Mouse (Mus musculus): ENCODE results near the gene Spata2. TPM values are rescaled to one million over a fixed set of nuclear protein-coding genes. Genes with fewer than 3 reads are reported as not detected.

The Spata2 gene
- total RNA-seq, 1 experiment = 10.0 TPM

GRCm38 (mm10) chr2:167447629-167448028 lies 45.1 kb downstream of the Spata2 start:
- in situ Hi-C loops (cut with MboI; ENCODE audit: low sequenced_read_pairs in 2 of 2, unreplicated experiment in 2 of 2) = no loop called here
- H3K27ac ChIP-seq (ENCODE audit: insufficient read depth, low read depth, low read length, poor library complexity, severe bottlenecking) = no peak overlapping the region

GRCm38 (mm10) chr2:167447207-167447606 lies 45.5 kb downstream of the Spata2 start:
- Histone ChIP-seq H3K27ac (ENCODE audit: insufficient read depth, low read depth, low read length, poor library complexity, severe bottlenecking) (no peak overlapping the region), H3K36me3 (ENCODE audit: control insufficient read depth, insufficient read depth, low read length, poor library complexity, severe bottlenecking) (peaks cover 40% of the 10 kb centered on the region), H3K4me3 (ENCODE audit: insufficient read depth in 1 of 2, low read depth in 1 of 2, low read length in 2 of 2, poor library complexity in 1 of 2, severe bottlenecking in 1 of 2) (no peak overlapping the region), H3K9ac (ENCODE audit: insufficient read depth, low read depth, low read length, poor library complexity, severe bottlenecking) (no peak overlapping the region), H3K9me3 (ENCODE audit: control insufficient read depth, insufficient read depth, low read depth, low read length) (no peaks in the 10 kb centered on the region), H3K4me1 (ENCODE audit: control insufficient read depth in 2 of 2, insufficient read depth in 2 of 2, low read length in 2 of 2, poor library complexity in 1 of 2) (peaks cover 0 to 15% of the 10 kb centered on the region in 2 experiments; a peak in 3 of 4 replicates)
- no peak for DNase-seq (ENCODE audit: low read depth, low spot score)
- TF ChIP-seq CHD2 (IDR thresholded peaks at IDR 0.05; ENCODE audit: low read depth, low read length) (no peak), MAFK (IDR thresholded peaks at IDR 0.05; ENCODE audit: insufficient read depth, low read depth, low read length) (no peak), ZC3H11A (IDR thresholded peaks at IDR 0.05; ENCODE audit: borderline replicate concordance, low read depth, low read length) (no peak), HCFC1 (IDR thresholded peaks at IDR 0.05; ENCODE audit: borderline replicate concordance, insufficient read depth, low read length) (no peak), ZNF384 (IDR thresholded peaks at IDR 0.05; ENCODE audit: low read depth, low read length) (no peak)
- in situ Hi-C loops (cut with MboI; ENCODE audit: low sequenced_read_pairs in 2 of 2, unreplicated experiment in 2 of 2) = no loop called here

More at GRCm38 (mm10) chr2:167447629-167448028, 45.1 kb downstream of the Spata2 start:
- Histone ChIP-seq H3K36me3 (ENCODE audit: control insufficient read depth, insufficient read depth, low read length, poor library complexity, severe bottlenecking) (peaks cover 40% of the 10 kb centered on the region), H3K4me3 (ENCODE audit: insufficient read depth in 1 of 2, low read depth in 1 of 2, low read length in 2 of 2, poor library complexity in 1 of 2, severe bottlenecking in 1 of 2) (no peak overlapping the region), H3K9ac (ENCODE audit: insufficient read depth, low read depth, low read length, poor library complexity, severe bottlenecking) (no peak overlapping the region), H3K9me3 (ENCODE audit: control insufficient read depth, insufficient read depth, low read depth, low read length) (no peaks in the 10 kb centered on the region), H3K4me1 (ENCODE audit: control insufficient read depth in 2 of 2, insufficient read depth in 2 of 2, low read length in 2 of 2, poor library complexity in 1 of 2) (peaks cover 0 to 15% of the 10 kb centered on the region in 2 experiments; a peak in 3 of 4 replicates)
- TF ChIP-seq ZNF384 (IDR thresholded peaks at IDR 0.05; ENCODE audit: low read depth, low read length) (no peak), ZC3H11A (IDR thresholded peaks at IDR 0.05; ENCODE audit: borderline replicate concordance, low read depth, low read length) (no peak), MAFK (IDR thresholded peaks at IDR 0.05; ENCODE audit: insufficient read depth, low read depth, low read length) (no peak), HCFC1 (IDR thresholded peaks at IDR 0.05; ENCODE audit: borderline replicate concordance, insufficient read depth, low read length) (no peak), CHD2 (IDR thresholded peaks at IDR 0.05; ENCODE audit: low read depth, low read length) (no peak)
- DNase-seq (ENCODE audit: low read depth, low spot score) = no peak

GRCm38 (mm10) chr2:167445911-167446780 lies 46.5 kb downstream of the Spata2 start:
- TF ChIP-seq HCFC1 (IDR thresholded peaks at IDR 0.05; ENCODE audit: borderline replicate concordance, insufficient read depth, low read length) = no peak
- no peak for TF ChIP-seq MAFK (IDR thresholded peaks at IDR 0.05; ENCODE audit: insufficient read depth, low read depth, low read length)
- TF ChIP-seq CHD2 (IDR thresholded peaks at IDR 0.05; ENCODE audit: low read depth, low read length) = no peak
- TF ChIP-seq ZNF384 (IDR thresholded peaks at IDR 0.05; ENCODE audit: low read depth, low read length) = no peak
- no peak for TF ChIP-seq ZC3H11A (IDR thresholded peaks at IDR 0.05; ENCODE audit: borderline replicate concordance, low read depth, low read length)
- Histone ChIP-seq H3K36me3 (ENCODE audit: control insufficient read depth, insufficient read depth, low read length, poor library complexity, severe bottlenecking) (peaks cover 39% of the 10 kb centered on the region), H3K27ac (ENCODE audit: insufficient read depth, low read depth, low read length, poor library complexity, severe bottlenecking) (no peak overlapping the region), H3K9ac (ENCODE audit: insufficient read depth, low read depth, low read length, poor library complexity, severe bottlenecking) (peak overlapping the region; percentile 39), H3K4me3 (ENCODE audit: insufficient read depth in 1 of 2, low read depth in 1 of 2, low read length in 2 of 2, poor library complexity in 1 of 2, severe bottlenecking in 1 of 2) (peak overlapping the region; percentile 7 to 16; a peak in 2 of 4 replicates), H3K4me1 (ENCODE audit: control insufficient read depth in 2 of 2, insufficient read depth in 2 of 2, low read length in 2 of 2, poor library complexity in 1 of 2) (peaks cover 0 to 16% of the 10 kb centered on the region in 2 experiments; a peak in 3 of 4 replicates), H3K9me3 (ENCODE audit: control insufficient read depth, insufficient read depth, low read depth, low read length) (no peaks in the 10 kb centered on the region)
- DNase-seq (ENCODE audit: low read depth, low spot score) = no peak
- in situ Hi-C loops (cut with MboI; ENCODE audit: low sequenced_read_pairs in 2 of 2, unreplicated experiment in 2 of 2) = no loop called here

GRCm38 (mm10) chr2:167443411-167444193 lies 49.1 kb downstream of the Spata2 start:
- Histone ChIP-seq H3K9me3 (ENCODE audit: control insufficient read depth, insufficient read depth, low read depth, low read length) (no peaks in the 10 kb centered on the region), H3K4me1 (ENCODE audit: control insufficient read depth in 2 of 2, insufficient read depth in 2 of 2, low read length in 2 of 2, poor library complexity in 1 of 2) (peaks cover 0 to 12% of the 10 kb centered on the region in 2 experiments; a peak in 3 of 4 replicates), H3K4me3 (ENCODE audit: insufficient read depth in 1 of 2, low read depth in 1 of 2, low read length in 2 of 2, poor library complexity in 1 of 2, severe bottlenecking in 1 of 2) (no peak overlapping the region), H3K9ac (ENCODE audit: insufficient read depth, low read depth, low read length, poor library complexity, severe bottlenecking) (no peak overlapping the region), H3K27ac (ENCODE audit: insufficient read depth, low read depth, low read length, poor library complexity, severe bottlenecking) (no peak overlapping the region; the same call in 1 of the 2 replicates), H3K36me3 (ENCODE audit: control insufficient read depth, insufficient read depth, low read length, poor library complexity, severe bottlenecking) (peaks cover 30% of the 10 kb centered on the region)
- no peak for DNase-seq (ENCODE audit: low read depth, low spot score)
- in situ Hi-C loops (cut with MboI; ENCODE audit: low sequenced_read_pairs in 2 of 2, unreplicated experiment in 2 of 2) = no loop called here
- no peak for TF ChIP-seq HCFC1 (IDR thresholded peaks at IDR 0.05; ENCODE audit: borderline replicate concordance, insufficient read depth, low read length)
- TF ChIP-seq CHD2 (IDR thresholded peaks at IDR 0.05; ENCODE audit: low read depth, low read length) = no peak
- TF ChIP-seq MAFK (IDR thresholded peaks at IDR 0.05; ENCODE audit: insufficient read depth, low read depth, low read length) = no peak
- no peak for TF ChIP-seq ZNF384 (IDR thresholded peaks at IDR 0.05; ENCODE audit: low read depth, low read length)
- no peak for TF ChIP-seq ZC3H11A (IDR thresholded peaks at IDR 0.05; ENCODE audit: borderline replicate concordance, low read depth, low read length)
